Mouse (Mus musculus) hindbrain, embryonic 14.5 days (tissue): ENCODE measurements around the gene H60b. TPM values are rescaled to one million over a fixed set of nuclear protein-coding genes. Genes with fewer than 3 reads are reported as not detected.

ENCODE experiments used
- polyA plus RNA-seq: library from polyadenylated mRNA; unstranded; fragments of >200 nt; fragmentation: Nextera tagmentation; extraction: Ambion mirVana; gene quantifications from 2 replicates; pipeline ENCODE4 v1.2.1, GENCODE M21; 2014

H60b gene
- polyA plus RNA-seq, 1 experiment from 2014 or later: 0.25 TPM

Other genes with a start within 250 kb of the H60b start
- not detected in 2 replicates for gene 4930444G20Rik, start 90.5 kb upstream of the H60b start, polyA plus RNA-seq
- gene E030030I06Rik, start 9.3 kb upstream of the H60b start, polyA plus RNA-seq: 3.0 and 5.9 TPM in 2 replicates
- 0.29 and 0.98 TPM in 2 replicates for gene Raet1e, start within 50 bp of the H60b start, polyA plus RNA-seq
- 2.0 and 2.3 TPM in 2 replicates for gene Raet1d, start 202.0 kb downstream of the H60b start, polyA plus RNA-seq